Mouse (Mus musculus) layer of hippocampus, adult 2 months (tissue): ENCODE measurements around the gene Rassf8. TPM values are rescaled to one million over a fixed set of nuclear protein-coding genes. Genes with fewer than 3 reads are reported as not detected.

Source experiments
- DNase-seq, 2 experiments: peaks; one replicate each; pipeline ENCODE4 v3.0.0; 2022; ENCODE audit warnings: low spot score in 2 of 2
- H3K27ac ChIP-seq: fragments of 200-600 bp; 2 replicates; pipeline ENCODE4 v1.8.1; 2022
- H3K4me3 ChIP-seq: fragments of 200-600 bp; 2 replicates; pipeline ENCODE4 v1.8.1; 2022; ENCODE audit warnings: mild to moderate bottlenecking
- CTCF ChIP-seq: fragments of 200-600 bp; conservative IDR thresholded peaks from 2 replicates; pipeline ENCODE4 v1.8.1; 2022; ENCODE audit warnings: antibody characterized with exemption, mild to moderate bottlenecking, moderate library complexity
- total RNA-seq, 2 experiments: library from RNA; stranded (reverse); gene quantifications; 2 replicates each; pipeline ENCODE4 v1.2.3; 2021

Rassf8 gene
- total RNA-seq, 2 experiments from 2014 or later, result 25.6 to 26.4 TPM

DNA sequence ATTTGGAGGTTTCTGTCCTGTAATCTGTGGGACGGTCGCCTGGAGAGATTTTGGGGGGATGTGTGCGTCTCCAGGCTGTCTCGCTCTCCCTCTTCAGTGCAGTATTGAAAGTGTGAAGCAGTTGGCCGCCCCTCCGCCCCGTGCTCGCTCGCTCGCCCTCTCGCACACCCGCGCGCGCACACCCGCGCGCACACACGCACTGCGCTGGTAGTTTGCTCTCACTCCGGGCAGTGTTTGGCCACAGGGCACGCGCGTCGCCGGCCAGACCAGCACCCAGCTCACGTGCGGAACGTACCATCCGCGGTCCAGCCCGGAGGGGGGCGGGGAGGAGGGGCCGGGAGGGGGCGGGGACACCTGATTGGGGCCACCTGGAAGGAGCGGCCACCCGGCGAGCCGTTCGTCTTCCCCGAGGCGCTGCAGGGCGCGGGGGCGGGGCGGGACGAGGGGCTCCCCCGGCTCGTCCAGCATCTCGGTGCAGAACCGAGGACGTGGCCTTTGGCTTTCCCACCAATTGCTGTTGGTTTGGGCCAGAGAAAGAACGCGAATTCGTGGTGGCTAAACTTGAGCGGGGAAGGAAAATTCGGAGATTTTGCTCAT lies 118.8 kb downstream of the Rassf8 start, which contains the start of gene Bhlhe41:
Gene Bhlhe41, minus strand, starts transcription at position 270 of the 597 bp plus-strand sequence.
- no peak for TF ChIP-seq CTCF
- peak within 1 kb of the TSS; percentile 84 for H3K4me3 ChIP-seq
- DNase-seq, result peak; percentile 57 to 74
- peak within 1 kb of the TSS; percentile 99 for H3K27ac ChIP-seq

DNA sequence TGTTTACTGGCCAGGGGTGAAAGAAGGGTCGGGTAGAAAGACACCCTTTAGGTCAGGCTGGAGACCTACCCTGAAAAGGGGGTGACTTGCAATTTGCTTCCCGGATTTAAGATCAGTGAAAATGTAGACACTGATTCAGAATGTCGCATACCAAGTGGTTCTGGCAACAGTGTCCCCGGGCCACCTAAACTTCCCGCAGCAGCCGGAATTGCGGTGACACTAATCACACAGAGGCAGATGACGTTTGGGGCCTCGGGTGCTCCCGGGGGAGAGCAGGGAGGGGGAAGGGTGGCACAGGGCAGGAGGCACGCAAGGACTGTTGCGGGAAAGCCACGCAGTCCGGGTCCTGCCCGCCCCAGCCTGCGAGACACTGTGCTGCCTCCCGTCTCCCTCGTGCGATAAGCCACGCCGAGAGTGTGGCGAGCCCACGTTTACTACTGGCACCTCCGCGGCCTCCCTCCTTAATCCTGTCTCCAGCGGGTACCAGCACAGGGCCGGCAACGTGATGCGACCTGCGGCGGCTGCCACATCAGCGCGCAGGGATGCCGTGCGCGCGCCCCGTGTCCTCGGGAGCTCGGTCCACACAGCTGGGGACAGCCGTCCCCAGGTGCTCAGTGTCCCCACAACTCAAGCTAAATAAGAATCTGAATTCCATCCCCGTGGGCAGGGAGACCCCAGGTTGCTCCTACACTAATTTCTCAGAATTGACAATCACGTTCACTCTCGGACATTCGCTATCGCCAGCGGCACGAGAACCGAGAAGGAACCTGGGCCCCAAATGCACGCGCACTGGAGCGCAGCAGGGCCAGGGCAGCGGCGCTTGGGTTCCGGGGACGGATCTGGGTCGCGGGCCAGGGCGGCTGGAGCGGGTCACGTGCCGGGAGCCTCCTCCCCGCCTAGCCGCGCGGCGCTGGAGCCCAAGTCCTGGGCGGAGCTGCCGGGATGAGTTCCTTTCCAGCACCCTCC lies 119.6 kb downstream of the Rassf8 start:
- peak; percentile 84 to 85 for DNase-seq
- peak overlapping the region; percentile 84 for H3K4me3 ChIP-seq
- TF ChIP-seq CTCF, result no peak
- peak overlapping the region; percentile 99 for H3K27ac ChIP-seq

- no peak for TF ChIP-seq CTCF
- H3K4me3 ChIP-seq, result no peak overlapping the region
- DNase-seq, result no peak
- H3K27ac ChIP-seq, result peak overlapping the region; percentile 99
Observed at GRCm38 (mm10) chr6:145867111-145867510, 120.6 kb downstream of the Rassf8 start.

Other genes with a start within 250 kb of the Rassf8 start
- 1 to 10 TPM; 2.0 to 2.3 TPM for gene Lmntd1, start 132.4 kb upstream of the Rassf8 start, total RNA-seq
- not detected for gene Tuba3b, start 131.0 kb upstream of the Rassf8 start, total RNA-seq
- gene Bhlhe41, start 118.8 kb downstream of the Rassf8 start, total RNA-seq, result 10 to 100 TPM; 45.2 to 47.1 TPM
- gene Sspn, start 184.9 kb downstream of the Rassf8 start, total RNA-seq, result 1 to 10 TPM; 4.9 TPM